Mouse (Mus musculus): ENCODE measurements around the gene Cul7. TPM values are rescaled to one million over a fixed set of nuclear protein-coding genes. Genes with fewer than 3 reads are reported as not detected.
A peak's percentile ranks its signal among the peaks of the same experiment; 100 is the strongest.

Gene Cul7
- total RNA-seq, 4 experiments from 2014 or later: 2.7 to 3.7 (median 3.0) TPM

DNA sequence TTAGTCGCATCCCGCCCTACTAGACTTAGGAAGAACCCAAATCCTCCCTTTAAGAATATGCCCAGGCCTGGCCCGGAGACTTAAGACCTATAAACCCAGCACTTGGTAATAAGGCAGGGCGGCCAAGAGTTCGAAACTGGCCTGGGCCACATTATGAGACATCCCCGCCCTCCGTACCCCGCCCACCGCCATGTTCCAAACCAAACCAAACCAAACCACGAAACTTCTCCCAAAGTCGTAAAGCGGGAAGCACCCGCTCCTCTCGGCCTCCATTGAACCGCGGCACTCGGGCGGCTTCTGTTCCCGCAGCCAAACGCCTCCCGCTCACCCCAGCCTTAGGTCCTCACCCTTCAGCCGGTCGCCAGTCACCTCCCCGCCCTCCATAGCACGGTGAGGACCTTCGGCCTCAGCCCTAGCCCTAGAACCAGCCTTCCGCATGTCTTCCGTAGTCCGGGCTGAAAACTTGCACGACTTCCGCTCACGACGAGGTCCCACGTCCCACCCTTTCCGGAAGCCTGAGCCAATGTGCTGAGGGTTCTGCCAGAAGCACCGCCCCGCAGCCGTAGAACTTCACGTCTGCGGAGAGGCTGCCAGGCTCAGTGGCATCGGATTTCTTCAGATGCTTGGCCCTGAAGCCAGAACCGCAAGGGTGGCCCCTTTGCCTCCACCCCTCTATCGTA, 23.9 kb downstream of the Cul7 start, which contains the start of gene Rrp36:
Rrp36 (minus strand) TSS at position 503 of the 680 bp plus-strand sequence.
- peak; percentile 83 to 90 for DNase-seq (ENCODE audit: low spot score in 2 of 2)

DNA sequence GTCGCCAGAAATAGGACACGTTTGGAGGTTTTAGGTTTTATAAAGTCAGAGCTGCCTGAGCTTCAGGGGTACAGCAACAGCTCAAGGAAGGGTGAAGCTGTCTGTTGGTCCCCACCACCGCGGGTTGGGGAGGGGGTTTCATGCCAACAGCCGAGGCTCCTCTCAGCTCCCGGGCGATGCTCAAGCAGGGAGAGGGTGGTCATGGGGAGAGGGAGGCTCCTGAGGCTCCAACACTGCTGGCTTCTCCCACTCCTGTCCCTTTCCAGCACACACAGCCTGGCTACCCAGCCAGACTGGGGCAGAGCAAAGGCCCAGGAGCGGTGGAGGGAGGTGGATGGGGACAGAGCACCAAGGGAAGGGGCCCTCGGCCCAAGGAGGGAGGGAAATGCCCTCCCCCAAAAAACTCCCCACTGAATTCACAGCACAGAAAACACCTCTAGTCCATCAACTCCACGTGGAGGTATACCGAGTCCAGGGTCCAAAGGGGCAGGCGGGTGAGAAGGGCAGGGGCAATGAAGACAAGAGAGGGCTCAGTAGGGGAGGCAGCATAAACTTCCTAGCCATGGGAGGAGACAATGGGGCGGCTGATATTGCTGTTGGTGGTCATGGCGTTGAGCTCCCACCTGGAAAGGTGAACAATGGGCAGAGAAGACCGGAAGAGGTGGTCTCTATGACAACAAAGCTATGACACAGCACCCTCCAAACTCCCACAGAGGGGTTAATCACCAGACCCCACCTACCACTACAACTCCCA, 24.6 kb downstream of the Cul7 start:
- no peak for DNase-seq (ENCODE audit: low spot score in 2 of 2)

DNA sequence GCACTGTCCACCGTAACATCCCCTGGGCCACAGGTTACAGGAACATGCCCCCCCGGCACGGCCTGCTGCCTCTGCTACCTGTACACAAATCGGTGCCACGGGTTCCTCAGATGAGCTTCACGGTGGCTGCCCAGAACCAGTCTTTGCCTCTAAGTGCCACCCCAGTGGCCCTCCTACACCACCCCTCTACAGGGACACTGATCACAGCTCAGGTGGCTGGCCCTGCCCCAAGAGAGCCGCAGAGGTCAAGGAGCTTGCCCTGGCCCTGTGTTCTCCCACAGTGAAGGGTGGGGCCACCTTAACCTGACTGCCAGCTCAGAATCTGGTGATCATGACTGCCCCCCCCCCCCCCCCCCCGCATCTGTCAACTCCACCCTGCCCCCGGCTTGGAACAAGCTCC, 28.3 kb downstream of the Cul7 start, which contains the start of gene Mea1:
Mea1 (plus strand) TSS at position 378 of the 400 bp plus-strand sequence.
- DNase-seq (ENCODE audit: low spot score in 2 of 2): peak; percentile 57 to 74

DNA sequence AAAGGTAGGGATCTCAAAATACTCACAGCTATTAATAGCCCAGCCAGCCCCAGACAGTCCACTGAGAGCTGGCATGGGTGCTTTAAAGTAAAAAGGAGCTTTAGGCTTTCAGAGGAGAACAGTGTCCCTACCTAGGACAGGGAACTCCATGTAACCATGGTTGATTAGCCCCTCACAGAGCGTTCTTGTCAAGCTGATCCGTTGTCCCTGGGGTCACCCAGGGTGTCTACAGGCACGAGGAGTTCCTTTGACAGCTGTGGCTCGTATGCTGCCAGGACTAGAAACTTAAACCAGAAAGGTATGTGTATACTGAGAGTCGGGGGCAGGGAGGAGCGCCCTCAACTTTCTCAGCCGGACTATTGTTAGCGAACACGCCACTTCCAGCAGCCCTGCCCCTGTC, 28.8 kb downstream of the Cul7 start:
- DNase-seq (ENCODE audit: low spot score in 2 of 2): peak; percentile 47 to 60

DNA sequence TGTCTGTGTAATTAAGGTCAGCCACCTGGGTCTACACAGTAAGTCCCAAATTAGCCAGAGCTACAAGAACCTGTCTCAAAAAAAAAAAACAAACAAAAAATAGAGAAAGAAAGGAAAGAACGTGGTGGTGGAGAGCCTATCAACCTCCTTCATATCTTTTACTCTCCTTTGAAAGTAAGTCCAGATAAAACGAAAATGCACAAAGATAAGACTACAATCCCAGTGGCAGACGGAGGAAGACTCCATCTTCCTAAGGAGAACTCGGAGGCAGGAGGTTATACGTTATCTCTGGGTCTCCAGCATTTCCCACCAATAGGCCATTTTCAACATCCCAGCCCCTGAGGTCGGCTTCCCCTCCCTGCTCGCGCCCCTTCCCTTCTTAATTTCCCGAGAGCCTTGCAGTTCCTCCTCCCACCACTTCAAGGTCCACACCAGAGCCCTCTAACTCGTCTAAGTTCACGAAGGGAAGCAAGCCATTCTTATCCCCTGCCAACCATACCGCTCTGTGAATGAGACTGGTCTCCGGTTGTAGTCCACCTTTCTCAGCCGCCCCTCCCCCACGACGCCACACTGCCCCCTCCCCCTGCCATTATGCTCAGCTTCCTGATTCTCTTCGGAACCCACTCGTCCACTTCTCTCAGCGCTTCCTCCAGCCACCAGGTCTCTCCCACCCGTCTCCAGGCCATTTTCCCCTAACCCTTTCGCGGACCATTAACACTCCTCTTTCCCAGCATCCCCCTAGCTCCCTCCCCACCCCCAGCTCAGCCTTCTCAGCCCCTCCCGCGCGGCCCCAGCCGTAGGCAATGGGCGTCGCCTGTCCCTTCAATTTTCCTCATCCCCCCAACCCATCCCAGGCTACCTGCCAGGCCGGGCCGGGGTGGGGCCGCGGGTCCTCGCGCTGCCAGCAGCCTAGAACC, 30.0 kb downstream of the Cul7 start:
- DNase-seq (ENCODE audit: low spot score in 2 of 2): peak in 1 of 2 experiments; percentile 29

DNA sequence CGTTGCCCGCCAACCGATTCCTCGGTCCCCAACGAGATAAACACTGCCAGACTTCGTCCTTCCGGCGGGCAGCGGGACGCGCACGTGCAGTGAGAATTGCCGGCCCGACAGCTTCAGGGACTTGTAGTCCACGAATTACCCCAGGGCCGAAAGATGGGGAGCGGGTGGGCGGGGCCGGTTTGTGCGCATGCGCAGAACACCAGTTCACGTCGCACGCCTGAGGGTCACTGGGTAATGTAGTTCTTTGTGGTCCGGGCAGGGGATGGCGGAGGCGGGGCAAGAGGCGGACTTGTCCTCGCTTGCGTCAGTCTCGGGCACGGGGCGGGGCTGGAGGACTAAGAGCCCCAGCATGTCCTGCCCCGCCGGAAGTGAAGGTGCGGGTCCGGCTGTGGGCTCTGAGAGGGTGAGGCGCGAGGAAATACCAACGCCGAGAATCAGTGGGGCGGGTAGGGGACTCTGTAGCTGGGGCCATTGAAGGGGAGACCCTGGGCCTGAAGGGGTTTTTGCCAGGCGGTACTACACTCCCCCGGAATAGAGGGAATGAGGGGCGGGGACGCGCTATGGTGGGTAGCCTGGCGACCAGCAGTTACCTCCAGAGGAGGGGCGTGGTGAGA, 30.7 kb downstream of the Cul7 start, which contains the start of gene Klhdc3:
Klhdc3 (minus strand) TSS at position 155 of the 614 bp plus-strand sequence.
- DNase-seq (ENCODE audit: low spot score in 2 of 2): peak; percentile 94 to 97

DNA sequence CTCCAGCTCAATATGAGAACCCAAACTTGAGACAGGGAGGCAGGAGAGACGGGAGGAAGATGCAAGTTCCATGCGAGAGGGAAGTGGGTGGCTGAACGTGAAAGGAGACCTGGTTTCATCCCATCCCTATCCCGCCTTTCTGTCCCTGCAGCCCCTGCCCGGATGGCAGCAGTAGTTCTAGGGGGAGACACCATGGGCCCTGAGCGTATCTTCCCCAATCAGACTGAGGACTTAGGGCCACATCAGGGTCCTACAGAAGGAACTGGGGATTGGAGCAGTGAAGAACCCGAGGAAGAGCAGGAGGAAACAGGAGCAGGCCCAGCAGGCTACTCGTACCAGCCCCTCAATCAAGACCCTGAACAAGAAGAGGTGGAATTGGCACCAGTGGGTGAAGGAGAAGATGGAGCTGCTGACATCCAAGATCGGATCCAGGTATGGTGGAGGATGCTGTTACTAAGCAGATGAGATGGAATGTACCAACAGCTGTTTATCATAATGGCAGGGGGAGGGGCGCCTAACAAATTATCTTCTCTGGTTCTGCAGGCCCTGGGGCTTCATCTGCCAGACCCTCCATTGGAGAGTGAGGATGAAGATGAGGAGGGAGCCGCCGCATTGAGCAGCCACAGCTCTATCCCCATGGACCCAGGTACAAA, 31.5 kb downstream of the Cul7 start:
- DNase-seq (ENCODE audit: low spot score in 2 of 2): no peak

DNA sequence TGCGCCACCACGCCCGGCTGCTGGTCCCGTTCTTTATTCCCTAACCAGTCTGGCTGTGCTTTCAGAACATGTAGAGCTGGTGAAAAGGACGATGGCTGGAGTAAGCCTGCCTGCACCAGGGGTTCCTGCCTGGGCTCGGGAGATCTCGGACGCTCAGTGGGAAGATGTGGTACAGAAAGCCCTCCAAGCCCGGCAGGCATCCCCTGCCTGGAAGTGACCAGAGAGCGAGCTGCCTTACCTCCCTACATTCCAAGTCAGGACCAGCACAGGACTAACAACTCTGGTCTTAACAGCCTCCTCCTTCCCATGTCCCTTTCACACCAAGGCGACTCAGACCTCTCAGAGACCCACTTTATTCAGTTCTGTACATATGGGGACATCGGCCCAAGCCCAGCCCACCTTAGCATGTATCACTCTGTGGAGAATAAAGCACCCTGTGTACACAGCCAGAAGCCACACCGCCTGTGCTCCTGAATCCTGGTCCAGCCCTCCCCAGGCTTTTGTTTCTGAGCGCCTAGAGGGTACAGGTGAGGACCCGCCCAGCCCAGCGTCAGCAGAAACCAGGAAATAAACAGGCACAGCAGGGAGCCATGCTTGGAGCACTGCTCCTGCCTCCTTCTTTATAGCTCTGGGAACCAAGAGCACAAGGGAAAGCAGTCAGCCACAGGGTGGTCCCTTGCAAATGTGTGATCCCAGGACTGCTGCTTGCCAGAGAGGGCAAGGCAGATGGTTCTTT, 32.7 kb downstream of the Cul7 start:
- no peak for DNase-seq (ENCODE audit: low spot score in 2 of 2)

DNA sequence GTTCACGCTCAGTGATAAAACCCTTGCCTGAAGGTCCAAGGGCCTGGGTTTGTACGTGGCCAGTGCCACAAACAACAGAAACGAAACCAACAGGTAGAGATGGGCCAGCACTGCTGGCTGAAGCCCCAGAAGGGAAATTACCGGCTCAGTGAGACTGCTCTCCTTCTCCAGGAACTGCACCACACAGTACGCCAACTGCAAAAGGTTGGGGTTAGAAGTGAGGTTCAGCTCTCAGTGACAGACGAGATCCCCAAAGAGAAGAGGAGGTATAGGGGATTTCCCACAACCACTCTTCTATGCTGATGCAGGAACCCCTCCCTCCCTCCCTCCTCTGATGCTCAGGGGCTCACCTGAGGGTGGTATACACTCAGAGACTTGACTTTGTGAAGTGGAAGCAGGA, 35.8 kb downstream of the Cul7 start:
- DNase-seq (ENCODE audit: low spot score in 2 of 2): no peak

DNA sequence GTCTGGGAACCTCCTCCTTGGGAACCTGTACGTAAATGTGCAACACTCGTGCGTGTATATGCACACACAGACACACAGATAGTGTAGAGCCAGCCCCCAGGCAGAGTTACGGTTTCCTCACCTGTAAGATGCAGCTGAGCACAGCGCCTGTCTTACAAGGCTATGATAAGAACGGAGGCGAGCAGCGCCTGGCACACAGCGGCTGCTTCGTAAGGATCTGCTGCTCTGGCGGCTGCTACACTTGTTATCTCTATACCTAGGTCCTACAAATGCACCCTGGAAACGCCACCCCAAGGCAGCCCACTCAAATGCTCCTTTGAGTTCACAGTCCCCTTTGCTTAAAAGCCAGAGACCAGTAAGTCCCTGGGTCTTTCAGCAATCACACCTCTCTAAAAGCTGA, 40.5 kb downstream of the Cul7 start:
- DNase-seq (ENCODE audit: low spot score in 2 of 2): no peak

DNA sequence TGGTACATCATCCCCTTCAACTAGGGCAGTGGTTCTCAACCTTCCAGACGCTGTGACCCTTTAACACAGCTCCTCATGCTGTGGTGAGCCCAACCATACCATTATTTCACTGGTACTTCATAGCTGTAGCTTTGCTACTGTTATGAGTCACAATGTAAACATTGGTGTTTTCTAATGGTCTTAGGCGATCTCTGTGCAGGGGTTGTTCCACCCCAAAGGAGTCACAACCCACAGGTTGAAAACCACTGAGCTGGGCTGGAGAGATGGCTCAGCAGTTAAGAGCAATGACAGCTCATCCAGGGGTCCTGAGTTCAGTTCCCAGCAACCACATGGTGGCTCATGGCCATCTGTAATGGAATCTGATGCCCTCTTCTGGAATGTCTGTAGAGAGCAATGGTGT, 41.3 kb downstream of the Cul7 start:
- no peak for DNase-seq (ENCODE audit: low spot score in 2 of 2)

DNA sequence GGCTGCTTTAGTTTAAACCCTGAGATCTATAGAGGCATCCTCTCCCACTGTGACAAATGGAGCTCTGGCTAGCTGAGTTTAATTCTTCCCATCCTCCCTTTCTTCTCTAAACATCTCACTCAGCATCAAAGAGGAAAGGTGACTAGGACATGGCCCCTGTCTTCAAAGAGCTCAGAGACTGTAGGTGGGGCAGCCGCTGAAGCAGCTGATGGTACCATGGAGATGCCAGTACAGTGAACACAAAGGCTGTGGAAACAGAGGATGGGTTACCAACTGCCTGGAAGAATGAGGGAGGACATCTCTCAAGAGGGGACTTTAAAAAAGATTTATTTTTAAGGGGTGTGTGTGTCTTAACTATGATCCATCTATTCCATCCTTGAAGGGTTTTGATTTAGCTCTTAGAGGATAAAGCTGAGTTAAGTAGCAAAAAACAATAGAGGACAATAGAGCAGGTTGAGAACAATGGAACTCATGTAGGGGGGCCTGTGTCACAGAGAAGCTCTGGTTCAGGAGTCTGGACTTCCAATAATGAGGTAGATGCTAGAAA, 44.5 kb downstream of the Cul7 start:
- DNase-seq (ENCODE audit: low spot score in 2 of 2): no peak

DNA sequence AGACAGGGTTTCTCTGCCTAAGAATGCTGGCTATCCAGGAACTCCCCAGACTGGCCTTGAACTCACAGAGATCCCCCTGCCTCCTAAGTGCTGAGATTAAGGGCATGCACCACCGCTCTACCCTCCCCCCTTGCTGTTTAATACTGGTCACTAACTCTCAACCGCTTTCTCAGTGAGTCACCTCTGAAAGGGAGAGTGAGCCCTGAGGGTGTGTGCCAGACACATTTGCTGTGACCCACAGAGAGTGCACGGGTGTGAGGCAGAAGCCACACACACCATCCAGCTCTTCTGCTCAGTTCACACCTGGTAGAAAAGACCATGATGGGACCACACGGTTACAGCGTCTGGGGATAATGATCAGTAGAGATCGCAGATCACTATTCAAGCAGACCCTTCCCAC, 48.4 kb downstream of the Cul7 start:
- DNase-seq (ENCODE audit: low spot score in 2 of 2): no peak

DNA sequence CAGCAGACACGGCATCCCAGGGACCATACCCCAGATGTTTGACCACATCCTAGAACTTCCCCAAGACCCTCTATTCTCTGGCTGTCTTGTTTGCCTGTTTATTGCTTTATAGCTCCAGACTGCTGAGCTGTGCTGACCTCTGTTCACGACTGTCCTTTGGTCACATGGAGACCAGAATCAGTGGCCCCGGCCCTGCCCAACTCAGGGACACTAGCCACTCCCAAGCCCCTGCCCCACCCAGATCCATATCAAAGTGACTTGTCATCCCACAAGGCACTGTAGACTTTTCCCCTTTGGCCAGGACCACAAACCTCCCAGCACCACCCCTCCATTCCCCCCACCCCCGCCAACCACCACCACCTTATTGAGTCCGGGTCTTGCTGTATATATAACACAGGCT, 49.1 kb downstream of the Cul7 start:
- DNase-seq (ENCODE audit: low spot score in 2 of 2): no peak

DNA sequence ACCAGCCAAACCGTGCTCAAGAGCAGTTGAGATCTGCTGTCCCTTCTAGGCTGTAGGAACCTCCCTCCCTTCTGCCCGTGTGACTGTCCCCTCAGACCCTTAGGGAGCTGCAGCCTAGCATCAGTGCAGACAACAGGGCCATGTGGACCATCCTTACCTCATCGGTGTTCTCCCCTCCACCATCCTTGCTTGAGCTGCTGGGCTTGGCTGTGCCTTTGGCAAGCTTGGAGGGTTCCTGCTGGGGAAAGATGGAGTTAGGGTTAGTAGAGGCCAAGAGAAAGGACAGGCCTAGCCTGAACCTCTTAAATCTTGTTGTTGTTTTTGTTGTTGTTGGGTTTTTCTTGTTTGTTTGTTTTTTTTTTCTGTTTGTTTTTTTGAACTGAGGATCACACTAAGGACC, 49.8 kb downstream of the Cul7 start:
- no peak for DNase-seq (ENCODE audit: low spot score in 2 of 2)

DNA sequence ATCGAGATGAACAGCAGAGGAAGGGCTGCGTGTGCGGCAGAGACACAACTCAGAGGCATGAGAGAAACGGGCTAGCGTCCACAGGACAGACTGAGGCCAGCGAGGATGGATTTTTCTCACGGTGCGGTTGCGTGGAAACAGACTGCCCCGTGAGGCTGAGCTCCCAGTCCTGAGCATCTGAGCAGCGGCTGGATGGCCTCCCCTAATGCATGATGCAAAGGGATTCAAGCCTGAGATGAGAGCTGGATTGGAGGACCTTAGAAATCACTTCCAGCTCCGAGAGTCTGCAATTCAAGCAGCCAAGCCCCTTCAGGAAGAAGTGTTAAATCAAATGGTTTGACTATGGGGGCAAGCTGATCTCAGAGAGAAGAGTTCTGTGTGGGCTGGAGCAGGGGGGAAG, 51.4 kb downstream of the Cul7 start:
- no peak for DNase-seq (ENCODE audit: low spot score in 2 of 2)

DNA sequence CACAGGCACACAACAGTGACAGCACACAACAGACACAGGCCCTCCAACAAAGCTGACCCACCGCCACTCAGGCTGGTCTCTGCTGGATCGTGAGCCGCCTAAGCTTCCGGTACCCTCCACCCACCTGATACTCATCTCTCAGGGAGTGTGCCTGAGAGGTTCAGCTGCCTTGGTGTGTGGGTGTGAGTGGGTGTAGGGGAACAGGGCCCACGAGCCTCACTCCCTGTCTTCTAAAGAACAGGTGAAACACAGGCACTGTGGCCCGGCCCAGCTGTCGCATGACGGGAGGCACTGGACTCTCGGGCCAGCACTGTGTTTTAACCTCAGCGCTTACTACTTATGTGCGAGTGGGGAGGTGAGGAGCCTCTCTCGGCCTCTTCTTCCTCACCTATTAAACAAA, 52.0 kb downstream of the Cul7 start:
- no peak for DNase-seq (ENCODE audit: low spot score in 2 of 2)

DNA sequence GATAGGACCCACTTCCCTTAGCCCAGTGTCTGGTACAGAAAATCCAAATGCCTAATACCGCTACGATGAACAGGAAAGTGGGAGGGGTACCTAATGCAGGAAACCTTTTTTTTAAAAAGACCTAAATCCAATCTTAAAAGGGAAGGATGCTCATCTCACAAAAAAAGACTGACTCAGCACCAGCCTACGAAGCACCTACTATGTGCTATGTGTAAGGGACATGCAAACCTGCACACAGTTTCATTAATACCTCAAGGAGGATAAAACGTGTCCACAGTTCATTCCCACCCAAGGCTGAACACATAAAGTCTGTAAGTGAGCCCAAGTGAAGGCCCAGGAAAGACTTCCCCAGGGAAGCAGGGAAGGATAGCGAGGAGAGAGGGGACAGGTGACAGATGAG, 52.4 kb downstream of the Cul7 start:
- DNase-seq (ENCODE audit: low spot score in 2 of 2): no peak

DNA sequence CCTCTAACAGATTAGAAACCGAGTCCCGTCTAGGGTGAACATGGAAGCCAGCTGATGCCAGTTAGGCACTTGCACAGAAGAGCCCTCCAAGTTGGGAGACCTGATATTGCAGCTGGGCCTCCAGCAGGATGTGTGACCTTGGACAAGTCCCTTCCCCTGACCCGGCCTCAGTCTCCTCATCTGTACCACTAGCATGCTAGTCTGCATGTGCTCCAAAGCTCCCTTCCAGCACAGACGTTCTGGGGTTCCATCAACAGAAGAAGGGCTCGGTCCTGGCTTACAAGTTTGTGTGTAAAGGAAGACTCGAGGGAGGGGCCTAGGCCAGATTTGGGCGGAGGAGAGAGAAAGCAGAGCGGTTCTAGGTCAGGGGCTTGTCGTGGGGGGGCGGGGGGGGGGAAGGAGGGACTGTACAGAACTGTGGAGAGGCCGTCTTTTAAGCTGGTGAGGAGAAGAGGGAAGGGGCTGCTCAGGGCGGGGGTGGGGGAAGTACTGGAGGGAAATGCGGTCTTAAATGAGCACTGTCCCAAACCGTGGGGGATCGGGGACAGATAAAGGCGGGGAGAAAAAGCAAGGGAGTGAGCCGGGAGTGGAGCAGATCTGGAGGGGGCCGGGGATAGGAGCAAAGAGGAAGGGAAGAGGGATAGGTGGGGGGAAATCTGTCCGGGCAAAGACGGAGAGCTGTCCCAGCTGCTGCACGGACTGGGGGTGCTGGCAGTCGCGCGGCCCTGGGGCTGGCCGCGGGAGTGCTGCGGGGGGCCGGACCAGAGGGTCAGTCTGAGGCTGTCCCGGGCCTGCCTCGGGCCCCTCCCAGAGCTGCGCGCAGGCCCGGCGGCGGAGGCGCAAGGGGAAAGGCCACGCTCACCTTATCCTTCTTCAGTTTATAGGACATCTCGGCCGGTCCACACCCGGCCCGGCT, 54.1 kb downstream of the Cul7 start:
- DNase-seq (ENCODE audit: low spot score in 2 of 2): no peak

All from gastrocnemius, adult 8-10 months (tissue).